Mouse (Mus musculus): ENCODE measurements around the gene Galnt12. TPM values are rescaled to one million over a fixed set of nuclear protein-coding genes. Genes with fewer than 3 reads are reported as not detected.

Galnt12 gene
- polyA plus RNA-seq, 1 experiment from 2014 or later, result 3.4 TPM

DNA sequence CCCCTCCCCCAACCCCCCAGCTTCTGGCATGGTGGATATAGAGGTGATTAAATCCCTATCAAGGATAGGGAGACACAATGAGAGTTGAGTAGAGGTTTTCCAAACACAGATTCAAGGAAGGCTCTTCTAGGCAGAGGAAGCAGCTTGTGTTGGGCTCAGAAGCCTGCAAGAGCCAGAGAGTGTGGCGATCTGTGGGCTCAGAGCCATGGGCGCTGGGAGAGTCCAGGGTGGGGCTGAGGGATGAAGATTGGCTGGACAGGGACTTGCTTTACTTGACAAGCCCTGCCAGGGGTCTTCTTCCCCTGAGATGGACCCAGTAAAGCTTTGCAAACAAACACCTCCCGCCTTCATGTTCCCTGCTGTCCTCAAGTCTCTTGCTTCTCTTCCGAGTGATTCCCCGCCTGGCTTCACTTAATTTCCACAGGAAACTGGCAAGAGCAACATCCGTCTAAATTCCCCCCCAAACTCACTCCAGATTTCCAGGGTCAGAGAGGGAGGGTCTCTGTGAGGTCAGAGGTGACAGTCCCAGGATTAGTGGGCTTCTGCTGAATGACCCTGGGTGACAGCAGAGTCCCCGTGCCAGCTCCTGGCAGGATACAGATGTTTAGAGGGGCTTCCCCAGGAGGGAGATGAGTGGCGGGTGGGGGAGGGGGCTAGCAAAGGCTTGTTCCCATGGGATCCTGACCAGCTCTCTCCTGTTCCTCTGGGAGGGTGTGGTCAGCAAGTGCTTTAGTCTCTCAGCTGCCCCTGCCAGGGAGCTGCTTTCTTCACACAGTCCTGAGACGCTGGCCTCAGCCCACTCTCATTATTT lies 47.5 kb downstream of the Galnt12 start:
- WGBS, result 32% methylated on average over 9 of the region's 9 CpGs
- Histone ChIP-seq H3K36me3 (no peaks in the 10 kb centered on the region), H3K9ac (no peak overlapping the region)

DNA sequence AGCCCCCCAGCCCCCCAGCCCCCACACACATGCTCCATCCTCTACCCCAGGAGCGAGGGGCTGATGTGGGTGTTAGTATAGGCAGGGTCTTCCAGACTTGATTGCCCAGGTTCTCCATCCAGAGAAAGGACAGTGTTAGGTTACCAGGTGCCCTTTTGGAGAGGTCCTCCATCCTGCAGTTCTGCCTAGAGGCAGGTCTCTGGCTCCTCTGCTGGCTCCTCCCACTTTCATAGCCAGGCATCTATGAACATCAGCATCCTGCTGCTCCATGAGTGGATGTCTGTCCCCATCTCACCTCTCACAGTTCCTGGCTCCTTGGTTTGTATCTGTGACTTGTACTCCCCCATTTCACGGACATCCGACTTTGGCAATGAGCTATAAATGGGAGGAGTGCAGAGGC lies 48.6 kb downstream of the Galnt12 start:
- no peak overlapping the region for H3K4me3 ChIP-seq
- H3K9me3 ChIP-seq (replicated peaks), result no peaks in the 10 kb centered on the region
- H3K4me2 ChIP-seq (replicated peaks), result no peak overlapping the region
- ATAC-seq (ENCODE audit: low FRiP score), result no peak
- H3K27me3 ChIP-seq, result no peaks in the 10 kb centered on the region
- no peak overlapping the region for H3K9ac ChIP-seq
- peaks cover 16% of the 10 kb centered on the region for H3K4me1 ChIP-seq
- WGBS, result 88% methylated on average over 3 of the region's 3 CpGs
- no peaks in the 10 kb centered on the region for H3K36me3 ChIP-seq
- no peak overlapping the region for H3K27ac ChIP-seq

More for the DNA sequence above, 47.5 kb downstream of the Galnt12 start:
- Histone ChIP-seq H3K27ac (no peak overlapping the region), H3K27me3 (no peaks in the 10 kb centered on the region), H3K9me3 (replicated peaks) (no peaks in the 10 kb centered on the region), H3K4me1 (peaks cover 16% of the 10 kb centered on the region), H3K4me2 (replicated peaks) (no peak overlapping the region), H3K4me3 (no peak overlapping the region)
- no peak for ATAC-seq (ENCODE audit: low FRiP score)

GRCm38 (mm10) chr4:47141444-47142154 lies 49.9 kb downstream of the Galnt12 start:
- H3K9ac ChIP-seq, result no peak overlapping the region
- no peak for ATAC-seq (ENCODE audit: low FRiP score)
- no peaks in the 10 kb centered on the region for H3K9me3 ChIP-seq (replicated peaks)
- H3K27me3 ChIP-seq, result no peaks in the 10 kb centered on the region
- no peaks in the 10 kb centered on the region for H3K36me3 ChIP-seq
- no peak overlapping the region for H3K4me3 ChIP-seq
- peaks cover 16% of the 10 kb centered on the region for H3K4me1 ChIP-seq
- 65% methylated on average over 10 of the region's 10 CpGs for WGBS
- no peak overlapping the region for H3K4me2 ChIP-seq (replicated peaks)
- 0 out of 2 replicates have a peak overlapping the region, but pooled peaks have one; percentile 35 for H3K27ac ChIP-seq

DNA sequence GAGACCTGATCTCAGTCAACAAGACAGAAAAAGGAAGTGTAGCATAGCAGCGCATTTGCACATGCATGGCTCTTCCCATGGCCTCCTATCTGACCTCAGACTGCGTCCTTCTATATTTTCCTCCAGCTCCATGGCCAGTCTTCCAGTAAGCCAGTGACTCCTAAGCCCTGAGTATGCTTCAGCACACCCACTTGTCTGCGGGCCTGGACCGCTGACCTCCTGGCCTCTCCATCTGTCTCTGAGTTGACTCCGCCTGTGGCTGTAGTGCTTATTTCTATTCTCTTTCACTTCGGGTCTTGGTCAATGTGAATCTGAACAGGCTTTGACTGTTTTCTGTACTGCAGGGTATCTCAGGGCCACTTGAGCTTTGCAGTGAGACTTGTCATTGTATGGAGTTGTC lies 52.1 kb downstream of the Galnt12 start:
- Histone ChIP-seq H3K4me2 (replicated peaks) (no peak overlapping the region), H3K4me1 (peaks cover 16% of the 10 kb centered on the region), H3K36me3 (no peaks in the 10 kb centered on the region), H3K27me3 (no peaks in the 10 kb centered on the region), H3K9me3 (replicated peaks) (no peaks in the 10 kb centered on the region), H3K4me3 (no peak overlapping the region), H3K9ac (no peak overlapping the region), H3K27ac (no peak overlapping the region)
- WGBS, result 69% methylated on average over 6 of the region's 6 CpGs
- ATAC-seq (ENCODE audit: low FRiP score), result no peak

DNA sequence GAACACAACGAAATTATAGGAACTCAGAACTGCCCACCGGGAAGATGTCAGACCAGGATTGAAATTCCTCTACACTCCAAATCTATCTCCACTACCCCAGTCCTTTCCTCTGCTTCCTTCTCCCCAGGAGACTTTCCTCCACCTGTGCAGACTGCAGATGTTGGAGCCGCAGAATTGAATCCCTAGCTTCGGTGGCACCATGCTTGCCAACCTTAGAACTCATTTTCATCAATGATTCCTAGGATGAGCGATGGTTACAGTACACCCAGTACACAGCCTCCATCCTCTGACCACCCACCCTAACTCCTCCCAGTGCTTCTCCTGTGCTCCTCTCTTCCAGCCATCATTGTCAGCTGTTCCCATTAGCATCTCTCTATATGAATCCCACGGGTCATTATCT lies 53.6 kb downstream of the Galnt12 start:
- no peaks in the 10 kb centered on the region for H3K27me3 ChIP-seq
- H3K4me1 ChIP-seq, result peaks cover 5% of the 10 kb centered on the region
- no peak overlapping the region for H3K9ac ChIP-seq
- H3K4me3 ChIP-seq, result no peak overlapping the region
- no peaks in the 10 kb centered on the region for H3K36me3 ChIP-seq
- 88% methylated on average over 6 of the region's 6 CpGs for WGBS
- no peak overlapping the region for H3K27ac ChIP-seq
- H3K4me2 ChIP-seq (replicated peaks), result no peak overlapping the region
- no peak for ATAC-seq (ENCODE audit: low FRiP score)
- no peaks in the 10 kb centered on the region for H3K9me3 ChIP-seq (replicated peaks)

GRCm38 (mm10) chr4:47146561-47146960 lies 54.9 kb downstream of the Galnt12 start:
- Histone ChIP-seq H3K27ac (no peak overlapping the region), H3K36me3 (no peaks in the 10 kb centered on the region), H3K4me2 (replicated peaks) (no peak overlapping the region), H3K27me3 (no peaks in the 10 kb centered on the region), H3K4me1 (peaks cover 4% of the 10 kb centered on the region), H3K4me3 (no peak overlapping the region), H3K9me3 (replicated peaks) (no peaks in the 10 kb centered on the region), H3K9ac (no peak overlapping the region)
- no peak for ATAC-seq (ENCODE audit: low FRiP score)
- WGBS, result 88% methylated on average over 4 of the region's 4 CpGs

GRCm38 (mm10) chr4:47149963-47150362 lies 58.3 kb downstream of the Galnt12 start:
- Histone ChIP-seq H3K27me3 (no peaks in the 10 kb centered on the region), H3K27ac (no peak overlapping the region), H3K4me1 (no peaks in the 10 kb centered on the region), H3K9me3 (replicated peaks) (no peaks in the 10 kb centered on the region), H3K4me3 (no peak overlapping the region), H3K36me3 (no peaks in the 10 kb centered on the region), H3K4me2 (replicated peaks) (no peak overlapping the region), H3K9ac (no peak overlapping the region)
- ATAC-seq (ENCODE audit: low FRiP score), result no peak
- 31% methylated on average over 3 of the region's 3 CpGs for WGBS

DNA sequence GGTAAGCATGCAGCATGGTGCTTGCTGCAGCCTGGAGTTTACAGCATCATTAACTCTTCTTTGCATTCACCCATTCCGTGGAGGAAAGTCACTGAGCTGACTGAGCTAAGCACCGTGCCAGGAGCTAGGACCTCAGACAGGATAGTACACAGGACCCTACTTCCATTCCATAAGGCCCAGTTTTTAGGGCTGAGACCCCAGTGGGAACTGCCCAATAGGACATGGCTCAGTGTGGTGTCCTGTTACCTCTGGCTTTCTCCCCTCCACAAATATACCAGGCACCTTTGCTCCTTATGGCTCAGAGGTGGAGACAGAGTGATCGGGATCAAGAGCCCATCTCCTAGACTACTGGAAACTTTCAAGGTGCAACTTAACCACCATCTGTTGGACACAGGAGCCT lies 59.1 kb downstream of the Galnt12 start:
- Histone ChIP-seq H3K36me3 (no peaks in the 10 kb centered on the region), H3K27me3 (no peaks in the 10 kb centered on the region), H3K4me1 (no peaks in the 10 kb centered on the region), H3K4me3 (no peak overlapping the region), H3K4me2 (replicated peaks) (no peak overlapping the region), H3K27ac (no peak overlapping the region), H3K9me3 (replicated peaks) (no peaks in the 10 kb centered on the region), H3K9ac (no peak overlapping the region)
- no peak for ATAC-seq (ENCODE audit: low FRiP score)
- WGBS, result 96% methylated on average over 3 of the region's 3 CpGs

- no peaks in the 10 kb centered on the region for H3K9me3 ChIP-seq (replicated peaks)
- H3K9ac ChIP-seq, result no peak overlapping the region
- H3K27ac ChIP-seq, result no peak overlapping the region
- H3K4me3 ChIP-seq, result no peak overlapping the region
- H3K4me2 ChIP-seq (replicated peaks), result no peak overlapping the region
- no peaks in the 10 kb centered on the region for H3K4me1 ChIP-seq
- 79% methylated on average over 8 of the region's 8 CpGs for WGBS
- ATAC-seq (ENCODE audit: low FRiP score), result no peak
- no peaks in the 10 kb centered on the region for H3K36me3 ChIP-seq
- no peaks in the 10 kb centered on the region for H3K27me3 ChIP-seq
Observed at GRCm38 (mm10) chr4:47151553-47152183, 60.0 kb downstream of the Galnt12 start.

DNA sequence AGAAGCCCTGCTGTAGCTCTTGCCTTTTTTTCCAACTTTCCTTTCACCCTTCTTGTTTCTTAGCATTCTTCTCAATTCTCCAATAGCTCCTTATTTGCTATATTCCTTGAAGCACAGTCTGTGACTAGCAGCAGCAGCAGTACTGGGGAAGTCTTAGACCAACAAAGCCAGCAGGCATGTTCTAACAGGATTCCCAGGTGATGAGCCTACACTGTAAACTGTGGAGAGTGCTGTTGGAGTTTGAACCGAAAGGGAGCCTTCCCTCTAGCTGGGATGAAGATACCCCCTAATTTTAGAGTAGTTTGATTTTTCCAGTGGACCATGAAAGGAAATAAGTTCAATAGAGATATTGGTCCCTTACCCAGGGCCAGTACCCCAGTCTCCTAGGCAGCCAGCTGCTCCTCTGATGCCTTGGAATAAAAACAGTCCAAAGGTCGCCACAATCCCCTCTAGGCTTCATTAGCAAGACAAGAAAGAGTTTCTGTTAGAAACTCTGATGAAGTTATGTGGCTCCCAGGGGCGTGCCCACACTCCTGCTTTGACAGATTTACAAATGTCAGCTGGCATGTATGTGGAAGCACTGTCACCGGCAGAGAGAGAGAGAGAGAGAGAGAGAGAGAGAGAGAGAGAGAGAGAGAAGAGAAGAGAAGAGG lies 69.5 kb downstream of the Galnt12 start:
- no peak overlapping the region for H3K9ac ChIP-seq
- H3K4me1 ChIP-seq, result peaks cover 11% of the 10 kb centered on the region
- no peaks in the 10 kb centered on the region for H3K36me3 ChIP-seq
- peak; percentile 61; the same call in 1 of the 2 replicates for ATAC-seq (ENCODE audit: low FRiP score)
- no peak overlapping the region for H3K4me2 ChIP-seq (replicated peaks)
- 14% methylated on average over 3 of the region's 4 CpGs for WGBS
- no peak overlapping the region for H3K27ac ChIP-seq
- H3K27me3 ChIP-seq, result no peaks in the 10 kb centered on the region
- H3K9me3 ChIP-seq (replicated peaks), result 0 out of 2 replicates have a peak, but pooled peaks cover 5% of the 10 kb centered on the region
- no peak overlapping the region for H3K4me3 ChIP-seq

- H3K4me1 ChIP-seq, result peaks cover 11% of the 10 kb centered on the region
- H3K4me2 ChIP-seq (replicated peaks), result no peak overlapping the region
- no peak overlapping the region; the same call in 1 of the 2 replicates for H3K27ac ChIP-seq
- 0 out of 2 replicates have a peak, but pooled peaks have one; percentile 54 for ATAC-seq (ENCODE audit: low FRiP score)
- no peak overlapping the region for H3K9ac ChIP-seq
- WGBS, result 60% methylated on average over 12 of the region's 12 CpGs
- H3K9me3 ChIP-seq (replicated peaks), result 0 out of 2 replicates have a peak, but pooled peaks cover 5% of the 10 kb centered on the region
- no peaks in the 10 kb centered on the region for H3K36me3 ChIP-seq
- H3K4me3 ChIP-seq, result no peak overlapping the region
- H3K27me3 ChIP-seq, result no peaks in the 10 kb centered on the region
Observed at GRCm38 (mm10) chr4:47161756-47162587, 70.3 kb downstream of the Galnt12 start.
